Mouse (Mus musculus): ENCODE results near the gene Plg.
A peak's percentile ranks its signal among the peaks of the same experiment; 100 is the strongest.

Plg gene

GRCm38 (mm10) chr17:12453691-12454090 lies 75.3 kb downstream of the Plg start:
- DNase-seq (ENCODE audit: low spot score) = no peak

GRCm38 (mm10) chr17:12455143-12455790 lies 76.9 kb downstream of the Plg start:
- peak; percentile 24 for DNase-seq (ENCODE audit: low spot score)

- DNase-seq (ENCODE audit: low spot score) = no peak
Measured at GRCm38 (mm10) chr17:12461168-12461567, 82.8 kb downstream of the Plg start.

GRCm38 (mm10) chr17:12466501-12467000 lies 88.1 kb downstream of the Plg start:
- no peak for DNase-seq (ENCODE audit: low spot score)

GRCm38 (mm10) chr17:12467642-12468041 lies 89.2 kb downstream of the Plg start:
- DNase-seq (ENCODE audit: low spot score) = no peak

GRCm38 (mm10) chr17:12468745-12469144 lies 90.3 kb downstream of the Plg start:
- DNase-seq (ENCODE audit: low spot score) = no peak
